Mouse (Mus musculus) midbrain, embryonic 12.5 days (tissue): ENCODE results near the gene Snx19. TPM values are rescaled to one million over a fixed set of nuclear protein-coding genes. Genes with fewer than 3 reads are reported as not detected.

Experiments used
- ATAC-seq: fragments of 200-750 bp; cut with Nextera tagmentation; 2 replicates; pipeline ENCODE4 v1.8.0; 2017; ENCODE audit warnings: low read depth, moderate TSS enrichment, moderate library complexity; ENCODE audit not compliant: low FRiP score
- H3K27ac ChIP-seq: fragments of 300-500 bp; sonication (generic); replicated peaks from 2 replicates; pipeline ENCODE4 v1.5.1; 2016; ENCODE audit warnings: mild to moderate bottlenecking
- H3K27me3 ChIP-seq: fragments of 300-500 bp; sonication (generic); 2 replicates; pipeline ENCODE4 v1.6.1; 2016; ENCODE audit warnings: mild to moderate bottlenecking
- H3K36me3 ChIP-seq: fragments of 300-500 bp; sonication (generic); 2 replicates; pipeline ENCODE4 v1.6.1; 2016
- H3K4me1 ChIP-seq: fragments of 300-500 bp; sonication (generic); 2 replicates; pipeline ENCODE4 v1.6.1; 2016
- H3K4me2 ChIP-seq: fragments of 300-500 bp; sonication (generic); replicated peaks from 2 replicates; pipeline ENCODE4 v1.6.1; 2016; ENCODE audit warnings: mild to moderate bottlenecking, moderate library complexity
- H3K4me3 ChIP-seq: fragments of 300-500 bp; sonication (generic); 2 replicates; pipeline ENCODE4 v1.5.1; 2016; ENCODE audit warnings: mild to moderate bottlenecking
- H3K9ac ChIP-seq: fragments of 300-500 bp; sonication (generic); replicated peaks from 2 replicates; pipeline ENCODE4 v1.6.1; 2016; ENCODE audit warnings: mild to moderate bottlenecking, moderate library complexity
- H3K9me3 ChIP-seq: fragments of 300-500 bp; sonication (generic); 2 replicates; pipeline ENCODE4 v1.6.1; 2016; ENCODE audit warnings: mild to moderate bottlenecking
- WGBS: fragments of 180-500 bp; shearing (Covaris S2); methylation state at CpG from one replicate; pipeline ENCODE4 v1.1.7; 2016; 5-methylcytosine and 5-hydroxymethylcytosine counted together
- polyA plus RNA-seq: library from polyadenylated mRNA; unstranded; fragments of >200 nt; fragmentation: Nextera tagmentation; extraction: Ambion mirVana; gene quantifications from 2 replicates; pipeline ENCODE4 v1.2.1, GENCODE M21; 2016

The Snx19 gene
- polyA plus RNA-seq = 27.8 and 31.5 TPM in 2 replicates

GRCm38 (mm10) chr9:30426882-30427632 is at the start of gene Snx19:
Gene Snx19, plus strand, starts transcription at chr9:30427108.
- Histone ChIP-seq H3K4me3 (peak within 1 kb of the TSS; percentile 80), H3K4me2 (peak within 1 kb of the TSS; percentile 87), H3K27ac (0 out of 2 replicates have a peak within 1 kb of the TSS, but pooled peaks have one; percentile 35), H3K9me3 (no peaks in the 10 kb centered on the region), H3K36me3 (peaks cover 5% of the 10 kb centered on the region), H3K9ac (peak within 1 kb of the TSS; percentile 89), H3K27me3 (no peaks in the 10 kb centered on the region), H3K4me1 (peaks cover 32% of the 10 kb centered on the region)
- ATAC-seq = peak; percentile 94
- 3% methylated on average over 53 of the region's 53 CpGs for WGBS

GRCm38 (mm10) chr9:30400771-30401170 is 26.1 kb upstream of the Snx19 start:
- ATAC-seq = no peak
- Histone ChIP-seq H3K9ac (no peak overlapping the region), H3K4me3 (no peak overlapping the region), H3K4me1 (no peaks in the 10 kb centered on the region), H3K36me3 (no peaks in the 10 kb centered on the region), H3K4me2 (no peak overlapping the region), H3K27ac (no peak overlapping the region), H3K27me3 (no peaks in the 10 kb centered on the region), H3K9me3 (no peaks in the 10 kb centered on the region)
- WGBS = 75% methylated on average over 1 of the region's 1 CpGs

GRCm38 (mm10) chr9:30422940-30423339 is 4.0 kb upstream of the Snx19 start:
- no peak for ATAC-seq
- no peak overlapping the region for H3K9ac ChIP-seq
- peaks cover 7% of the 10 kb centered on the region for H3K4me1 ChIP-seq

GRCm38 (mm10) chr9:30425178-30425577 is 1.7 kb upstream of the Snx19 start:
- no peak overlapping the region for H3K4me2 ChIP-seq
- no peak for ATAC-seq
- peaks cover 3% of the 10 kb centered on the region; the same call in 1 of the 2 replicates for H3K36me3 ChIP-seq
- H3K4me3 ChIP-seq = no peak overlapping the region
- no peak overlapping the region for H3K27ac ChIP-seq
- H3K9ac ChIP-seq = no peak overlapping the region
- no peaks in the 10 kb centered on the region for H3K9me3 ChIP-seq
- no peaks in the 10 kb centered on the region for H3K27me3 ChIP-seq
- peaks cover 26% of the 10 kb centered on the region for H3K4me1 ChIP-seq
- WGBS = 87% methylated on average over 7 of the region's 7 CpGs

More at GRCm38 (mm10) chr9:30422940-30423339, 4.0 kb upstream of the Snx19 start:
- H3K27ac ChIP-seq = no peak overlapping the region
- H3K4me2 ChIP-seq = no peak overlapping the region
- no peaks in the 10 kb centered on the region for H3K36me3 ChIP-seq
- H3K9me3 ChIP-seq = no peaks in the 10 kb centered on the region
- no peak overlapping the region for H3K4me3 ChIP-seq
- 5% methylated on average over 1 of the region's 1 CpGs for WGBS
- H3K27me3 ChIP-seq = no peaks in the 10 kb centered on the region

GRCm38 (mm10) chr9:30428231-30428630 is 1.3 kb downstream of the Snx19 start:
- Histone ChIP-seq H3K4me2 (peak overlapping the region; percentile 87), H3K9me3 (no peaks in the 10 kb centered on the region), H3K4me3 (no peak overlapping the region), H3K4me1 (peaks cover 32% of the 10 kb centered on the region), H3K9ac (no peak overlapping the region), H3K27me3 (no peaks in the 10 kb centered on the region), H3K36me3 (peaks cover 17% of the 10 kb centered on the region), H3K27ac (no peak overlapping the region)
- ATAC-seq = no peak
- 92% methylated on average over 5 of the region's 5 CpGs for WGBS

- Histone ChIP-seq H3K4me2 (no peak overlapping the region), H3K9me3 (no peaks in the 10 kb centered on the region), H3K9ac (no peak overlapping the region), H3K27ac (no peak overlapping the region), H3K36me3 (peaks cover 34% of the 10 kb centered on the region), H3K27me3 (no peaks in the 10 kb centered on the region), H3K4me3 (no peak overlapping the region), H3K4me1 (peaks cover 32% of the 10 kb centered on the region)
- 86% methylated on average over 5 of the region's 5 CpGs for WGBS
- no peak for ATAC-seq
These were observed 3.5 kb downstream of the Snx19 start for GRCm38 (mm10) chr9:30430447-30430846.

GRCm38 (mm10) chr9:30431909-30432308 is 5.0 kb downstream of the Snx19 start:
- Histone ChIP-seq H3K9me3 (no peaks in the 10 kb centered on the region), H3K36me3 (peaks cover 48% of the 10 kb centered on the region), H3K4me2 (no peak overlapping the region), H3K27me3 (no peaks in the 10 kb centered on the region), H3K4me3 (no peak overlapping the region), H3K27ac (no peak overlapping the region), H3K4me1 (peaks cover 32% of the 10 kb centered on the region), H3K9ac (no peak overlapping the region)
- WGBS = 91% methylated on average over 11 of the region's 11 CpGs
- ATAC-seq = no peak

GRCm38 (mm10) chr9:30433914-30434313 is 7.0 kb downstream of the Snx19 start:
- WGBS = 89% methylated on average over 4 of the region's 4 CpGs
- no peak overlapping the region for H3K9ac ChIP-seq
- ATAC-seq = no peak
- no peak overlapping the region for H3K4me2 ChIP-seq
- H3K9me3 ChIP-seq = no peaks in the 10 kb centered on the region
- H3K4me1 ChIP-seq = peaks cover 15% of the 10 kb centered on the region
- no peak overlapping the region for H3K27ac ChIP-seq
- H3K36me3 ChIP-seq = peaks cover 59% of the 10 kb centered on the region
- H3K27me3 ChIP-seq = no peaks in the 10 kb centered on the region
- H3K4me3 ChIP-seq = no peak overlapping the region

- Histone ChIP-seq H3K4me1 (no peaks in the 10 kb centered on the region), H3K9ac (no peak overlapping the region), H3K9me3 (no peaks in the 10 kb centered on the region), H3K4me3 (no peak overlapping the region), H3K4me2 (no peak overlapping the region), H3K27me3 (no peaks in the 10 kb centered on the region), H3K36me3 (peaks cover 75% of the 10 kb centered on the region), H3K27ac (no peak overlapping the region)
- 93% methylated on average over 8 of the region's 8 CpGs for WGBS
- ATAC-seq = no peak
These were observed 9.1 kb downstream of the Snx19 start for GRCm38 (mm10) chr9:30435902-30436585.

- H3K9ac ChIP-seq = no peak overlapping the region
These were observed 11.6 kb downstream of the Snx19 start for GRCm38 (mm10) chr9:30438505-30438904.

GRCm38 (mm10) chr9:30441761-30442160 is 14.9 kb downstream of the Snx19 start:
- Histone ChIP-seq H3K36me3 (peaks cover 79% of the 10 kb centered on the region), H3K4me3 (no peak overlapping the region), H3K27me3 (no peaks in the 10 kb centered on the region), H3K27ac (no peak overlapping the region), H3K9ac (no peak overlapping the region), H3K9me3 (no peaks in the 10 kb centered on the region), H3K4me1 (no peaks in the 10 kb centered on the region), H3K4me2 (no peak overlapping the region)
- no peak for ATAC-seq
- 95% methylated on average over 2 of the region's 2 CpGs for WGBS

More at GRCm38 (mm10) chr9:30438505-30438904, 11.6 kb downstream of the Snx19 start:
- Histone ChIP-seq H3K4me3 (no peak overlapping the region), H3K27ac (no peak overlapping the region), H3K9me3 (no peaks in the 10 kb centered on the region), H3K27me3 (no peaks in the 10 kb centered on the region), H3K4me2 (no peak overlapping the region), H3K4me1 (no peaks in the 10 kb centered on the region), H3K36me3 (peaks cover 82% of the 10 kb centered on the region)
- 67% methylated on average over 3 of the region's 3 CpGs for WGBS
- ATAC-seq = no peak
